Mouse (Mus musculus): ENCODE data around the gene Frs2. TPM values are rescaled to one million over a fixed set of nuclear protein-coding genes. Genes with fewer than 3 reads are reported as not detected.

Gene Frs2
- total RNA-seq (2014; rRNA removed) = 20.3 and 23.4 TPM in 2 replicates
- 15.2 and 17.3 TPM in 2 replicates for polyA plus RNA-seq (2015; fragmentation: Nextera tagmentation; extraction: Ambion mirVana)

DNA sequence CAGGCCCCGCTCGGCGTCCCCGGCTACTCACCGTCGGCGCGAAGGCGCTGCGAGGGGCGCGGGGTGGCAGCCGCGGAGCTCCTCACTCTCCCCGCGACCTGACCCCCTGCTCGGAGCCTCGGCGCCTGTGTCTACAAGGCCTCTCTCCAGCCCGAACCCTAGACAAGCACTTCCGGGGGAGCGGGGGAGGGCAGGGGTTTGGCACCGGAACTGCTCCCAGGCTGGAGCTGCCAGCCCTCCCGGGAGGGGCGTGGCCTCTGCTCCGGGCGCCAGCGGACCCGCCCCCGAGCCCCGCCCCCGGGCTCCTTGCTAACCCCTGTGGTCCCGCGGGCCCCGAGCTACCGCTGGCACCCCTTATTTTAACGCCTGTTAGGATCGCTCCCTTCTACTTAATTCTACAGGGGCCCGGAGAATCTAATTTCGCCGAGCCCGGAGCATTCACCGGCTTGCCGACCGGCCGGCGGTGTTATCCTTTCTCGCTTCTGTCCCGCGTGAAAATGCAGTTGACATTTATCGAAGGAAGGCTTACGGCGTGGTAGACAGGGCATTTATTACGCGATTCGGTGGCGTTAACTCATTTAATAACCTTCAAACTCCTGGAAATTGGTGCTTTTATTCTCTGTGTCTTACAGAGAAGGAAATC, at the start of gene Frs2:
Gene Frs2, minus strand, starts transcription at position 174 of the 643 bp plus-strand sequence.
- H3K27me3 ChIP-seq (ENCODE audit: insufficient read depth, low read length) = no peaks in the 10 kb centered on the region
- H3K27ac ChIP-seq (ENCODE audit: low read depth, low read length) = peak within 1 kb of the TSS; percentile 74
- ATAC-seq (ENCODE audit: low FRiP score) (peak; percentile 98), DNase-seq (ENCODE audit: low spot score) (peak; percentile 96)
- under 1% methylated on average over 55 of the region's 57 CpGs for WGBS
- no peaks in the 10 kb centered on the region for H3K4me1 ChIP-seq (ENCODE audit: insufficient read depth, low read length)
- H3K9ac ChIP-seq (replicated peaks; ENCODE audit: low read length, poor library complexity, severe bottlenecking) = peak within 1 kb of the TSS; percentile 96
- no peak for TF ChIP-seq CTCF (IDR thresholded peaks at IDR 0.05)
- no peaks in the 10 kb centered on the region for H3K36me3 ChIP-seq (ENCODE audit: insufficient read depth, low read length)
- H3K4me2 ChIP-seq (ENCODE audit: low read depth, low read length, poor library complexity, severe bottlenecking) = peak within 1 kb of the TSS; percentile 79
- no peaks in the 10 kb centered on the region for H3K9me3 ChIP-seq (ENCODE audit: low read length)
- peak within 1 kb of the TSS; percentile 99 for H3K4me3 ChIP-seq (ENCODE audit: low read depth, low read length)

DNA sequence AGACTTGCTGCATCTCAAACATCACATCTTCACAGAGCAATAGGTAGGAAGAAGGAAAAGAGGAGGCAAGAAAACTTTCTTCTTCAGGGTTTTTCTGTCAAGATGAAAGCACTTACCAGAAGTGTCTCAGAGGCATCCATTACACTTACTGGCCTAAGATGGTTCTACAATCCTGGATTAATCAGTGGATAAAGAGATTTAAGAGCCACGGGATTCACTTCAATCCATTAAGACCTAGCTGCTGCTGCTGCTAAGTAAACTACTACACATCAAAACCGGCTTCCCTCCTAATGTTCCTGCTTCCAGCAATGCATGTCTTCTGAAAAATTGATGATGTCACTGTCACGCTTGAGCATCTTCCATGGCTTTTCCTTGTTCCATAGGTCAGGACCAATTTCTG, 48.4 kb upstream of the Frs2 start:
- Histone ChIP-seq H3K4me2 (ENCODE audit: low read depth, low read length, poor library complexity, severe bottlenecking) (no peak overlapping the region), H3K4me1 (ENCODE audit: insufficient read depth, low read length) (no peaks in the 10 kb centered on the region), H3K9me3 (ENCODE audit: low read length) (no peaks in the 10 kb centered on the region), H3K36me3 (ENCODE audit: insufficient read depth, low read length) (no peaks in the 10 kb centered on the region), H3K4me3 (ENCODE audit: low read depth, low read length) (no peak overlapping the region), H3K9ac (replicated peaks; ENCODE audit: low read length, poor library complexity, severe bottlenecking) (no peak overlapping the region), H3K27me3 (ENCODE audit: insufficient read depth, low read length) (no peaks in the 10 kb centered on the region), H3K27ac (ENCODE audit: low read depth, low read length) (no peak overlapping the region)
- WGBS = 78% methylated on average over 3 of the region's 3 CpGs
- no peak for DNase-seq (ENCODE audit: low spot score)
- no peak for ATAC-seq (ENCODE audit: low FRiP score)
- no peak for TF ChIP-seq CTCF (IDR thresholded peaks at IDR 0.05)

- whole genome bisulfite sequencing = 95% methylated on average over 4 of the region's 4 CpGs
- H3K4me2 ChIP-seq (ENCODE audit: low read depth, low read length, poor library complexity, severe bottlenecking) = no peak overlapping the region
- no peaks in the 10 kb centered on the region for H3K36me3 ChIP-seq (ENCODE audit: insufficient read depth, low read length)
- H3K4me3 ChIP-seq (ENCODE audit: low read depth, low read length) = no peak overlapping the region
- H3K27me3 ChIP-seq (ENCODE audit: insufficient read depth, low read length) = no peaks in the 10 kb centered on the region
- H3K9me3 ChIP-seq (ENCODE audit: low read length) = no peaks in the 10 kb centered on the region
- no peak for TF ChIP-seq CTCF (IDR thresholded peaks at IDR 0.05)
- no peak for DNase-seq (ENCODE audit: low spot score)
- no peak for ATAC-seq (ENCODE audit: low FRiP score)
- H3K4me1 ChIP-seq (ENCODE audit: insufficient read depth, low read length) = no peaks in the 10 kb centered on the region
- no peak overlapping the region for H3K27ac ChIP-seq (ENCODE audit: low read depth, low read length)
- H3K9ac ChIP-seq (replicated peaks; ENCODE audit: low read length, poor library complexity, severe bottlenecking) = no peak overlapping the region
These were observed 47.4 kb upstream of the Frs2 start for GRCm38 (mm10) chr10:117195748-117196147.

DNA sequence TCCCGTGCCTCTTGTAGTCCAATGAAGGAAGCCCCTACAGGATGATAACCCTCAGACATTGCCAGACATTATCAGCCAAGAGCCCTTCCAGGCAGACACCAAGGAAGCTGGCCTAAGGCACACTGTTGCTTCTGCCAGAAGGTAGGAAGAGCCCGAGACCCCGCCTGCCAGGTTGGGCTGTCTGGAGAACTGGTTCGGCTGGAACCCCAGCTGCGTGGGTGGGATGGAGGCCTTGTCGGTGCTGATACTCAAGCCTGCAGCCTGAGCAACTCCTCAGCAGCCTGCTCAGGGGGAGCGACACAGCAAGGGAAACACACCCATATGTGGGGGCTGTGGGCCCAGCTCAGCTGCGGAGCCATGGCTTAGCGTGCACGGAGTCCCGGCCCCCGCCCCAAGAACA, 46.7 kb upstream of the Frs2 start:
- 91% methylated on average over 12 of the region's 12 CpGs for WGBS
- no peaks in the 10 kb centered on the region for H3K9me3 ChIP-seq (ENCODE audit: low read length)
- no peak for ATAC-seq (ENCODE audit: low FRiP score)
- TF ChIP-seq CTCF (IDR thresholded peaks at IDR 0.05) = no peak
- DNase-seq (ENCODE audit: low spot score) = no peak
- H3K9ac ChIP-seq (replicated peaks; ENCODE audit: low read length, poor library complexity, severe bottlenecking) = no peak overlapping the region
- no peak overlapping the region for H3K4me3 ChIP-seq (ENCODE audit: low read depth, low read length)
- H3K4me1 ChIP-seq (ENCODE audit: insufficient read depth, low read length) = no peaks in the 10 kb centered on the region
- no peak overlapping the region for H3K4me2 ChIP-seq (ENCODE audit: low read depth, low read length, poor library complexity, severe bottlenecking)
- no peak overlapping the region for H3K27ac ChIP-seq (ENCODE audit: low read depth, low read length)
- H3K36me3 ChIP-seq (ENCODE audit: insufficient read depth, low read length) = no peaks in the 10 kb centered on the region
- no peaks in the 10 kb centered on the region for H3K27me3 ChIP-seq (ENCODE audit: insufficient read depth, low read length)

DNA sequence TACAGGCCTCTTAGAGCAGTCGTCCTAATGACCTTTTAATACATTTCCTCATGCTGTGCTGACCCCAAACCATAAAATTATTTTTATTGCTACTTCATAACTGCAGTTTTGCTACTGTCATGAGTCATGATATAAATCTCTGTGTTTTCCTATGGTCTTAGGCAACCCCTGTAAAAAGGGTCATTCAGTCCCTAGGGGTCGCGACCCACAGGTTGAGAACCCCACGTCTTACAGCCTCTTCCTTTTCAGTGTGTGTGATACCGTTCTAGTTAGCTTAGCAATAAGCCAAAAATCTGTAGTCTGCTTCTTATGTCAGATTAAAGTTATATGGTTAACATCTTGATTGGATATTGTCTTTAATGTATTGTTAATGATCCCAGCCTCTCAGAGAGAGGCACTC, 45.0 kb upstream of the Frs2 start:
- Histone ChIP-seq H3K9me3 (ENCODE audit: low read length) (no peaks in the 10 kb centered on the region), H3K27me3 (ENCODE audit: insufficient read depth, low read length) (no peaks in the 10 kb centered on the region), H3K9ac (replicated peaks; ENCODE audit: low read length, poor library complexity, severe bottlenecking) (no peak overlapping the region), H3K36me3 (ENCODE audit: insufficient read depth, low read length) (no peaks in the 10 kb centered on the region), H3K4me3 (ENCODE audit: low read depth, low read length) (no peak overlapping the region), H3K4me1 (ENCODE audit: insufficient read depth, low read length) (no peaks in the 10 kb centered on the region), H3K4me2 (ENCODE audit: low read depth, low read length, poor library complexity, severe bottlenecking) (no peak overlapping the region), H3K27ac (ENCODE audit: low read depth, low read length) (no peak overlapping the region)
- no peak for ATAC-seq (ENCODE audit: low FRiP score)
- 77% methylated on average over 5 of the region's 5 CpGs for WGBS
- TF ChIP-seq CTCF (IDR thresholded peaks at IDR 0.05) = no peak
- no peak for DNase-seq (ENCODE audit: low spot score)

DNA sequence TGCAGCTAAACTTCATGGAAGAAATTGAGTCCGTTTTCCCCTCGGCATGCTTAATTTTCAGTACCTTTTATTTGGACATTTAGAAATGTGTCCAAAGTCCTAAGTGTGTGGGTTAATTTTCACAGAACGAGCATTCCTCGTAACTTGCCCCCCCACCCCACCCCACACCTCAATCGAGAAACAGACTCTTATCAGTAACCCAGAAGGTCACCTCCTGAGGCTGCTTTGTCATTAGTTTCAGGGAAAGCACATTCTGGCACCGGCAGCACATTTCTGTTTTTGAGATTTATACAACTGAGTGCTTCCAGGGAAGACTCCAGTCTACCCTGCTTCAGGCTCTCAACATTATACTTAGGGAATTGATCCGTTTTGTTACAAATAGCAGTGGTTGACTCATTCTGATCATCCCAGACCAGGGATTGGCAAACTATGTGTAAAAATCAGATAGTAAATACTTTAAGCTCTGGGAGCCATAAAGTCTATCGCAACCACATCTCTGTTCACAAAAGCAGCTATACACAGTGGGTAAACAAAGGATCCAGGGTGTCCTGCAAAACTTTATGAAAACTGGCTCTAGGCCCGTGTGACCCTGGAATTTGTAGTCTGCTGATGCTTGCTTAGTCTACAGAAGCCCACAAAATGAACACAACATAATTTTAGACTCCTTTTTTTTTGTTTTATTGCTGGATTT, 37.2 kb upstream of the Frs2 start:
- H3K9me3 ChIP-seq (ENCODE audit: low read length) = no peaks in the 10 kb centered on the region
- no peak for ATAC-seq (ENCODE audit: low FRiP score)
- 60% methylated on average over 9 of the region's 9 CpGs for WGBS
- H3K4me1 ChIP-seq (ENCODE audit: insufficient read depth, low read length) = no peaks in the 10 kb centered on the region
- no peak for DNase-seq (ENCODE audit: low spot score)
- H3K4me3 ChIP-seq (ENCODE audit: low read depth, low read length) = no peak overlapping the region
- no peaks in the 10 kb centered on the region for H3K27me3 ChIP-seq (ENCODE audit: insufficient read depth, low read length)
- no peak overlapping the region for H3K9ac ChIP-seq (replicated peaks; ENCODE audit: low read length, poor library complexity, severe bottlenecking)
- H3K4me2 ChIP-seq (ENCODE audit: low read depth, low read length, poor library complexity, severe bottlenecking) = no peak overlapping the region
- TF ChIP-seq CTCF (IDR thresholded peaks at IDR 0.05) = no peak
- H3K36me3 ChIP-seq (ENCODE audit: insufficient read depth, low read length) = no peaks in the 10 kb centered on the region
- no peak overlapping the region for H3K27ac ChIP-seq (ENCODE audit: low read depth, low read length)

Measured in midbrain, postnatal 0 days (tissue).